Mouse (Mus musculus): ENCODE measurements around the gene Igf1r. TPM values are rescaled to one million over a fixed set of nuclear protein-coding genes. Genes with fewer than 3 reads are reported as not detected.

Gene Igf1r
- polyA plus RNA-seq, 1 experiment from 2014 or later: 25.6 TPM

DNA sequence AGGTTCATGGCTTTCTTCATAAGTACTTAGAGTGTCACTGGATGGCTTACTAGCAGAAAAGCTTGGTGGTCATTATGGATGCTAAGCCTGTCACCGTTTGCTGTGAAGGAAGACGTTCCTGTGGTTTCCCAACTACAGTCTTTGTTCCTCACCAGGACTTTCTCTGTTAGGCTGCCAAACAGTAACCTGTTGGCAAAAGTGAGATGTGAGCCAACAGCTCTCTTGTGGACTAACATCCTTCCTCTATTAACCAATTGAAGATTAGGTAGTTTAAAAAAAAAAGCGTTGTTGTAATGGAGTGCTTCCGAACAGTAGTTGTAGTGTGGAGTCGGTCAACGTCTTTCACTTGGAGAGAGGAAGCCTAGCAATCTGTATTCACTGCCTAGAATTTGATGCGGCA lies 15.8 kb upstream of the Igf1r start:
- ATAC-seq (ENCODE audit: insufficient number of reproducible peaks, low FRiP score): no peak
- H3K4me1 ChIP-seq (replicated peaks): no peaks in the 10 kb centered on the region
- H3K9ac ChIP-seq: no peak overlapping the region
- no peaks in the 10 kb centered on the region for H3K36me3 ChIP-seq
- 80% methylated on average over 7 of the region's 7 CpGs for WGBS
- H3K4me3 ChIP-seq: no peak overlapping the region
- H3K27me3 ChIP-seq (replicated peaks): no peaks in the 10 kb centered on the region
- H3K4me2 ChIP-seq: no peak overlapping the region
- 0 out of 2 replicates have a peak, but pooled peaks cover 3% of the 10 kb centered on the region for H3K9me3 ChIP-seq (replicated peaks)
- H3K27ac ChIP-seq (ENCODE audit: poor library complexity, severe bottlenecking): no peak overlapping the region

DNA sequence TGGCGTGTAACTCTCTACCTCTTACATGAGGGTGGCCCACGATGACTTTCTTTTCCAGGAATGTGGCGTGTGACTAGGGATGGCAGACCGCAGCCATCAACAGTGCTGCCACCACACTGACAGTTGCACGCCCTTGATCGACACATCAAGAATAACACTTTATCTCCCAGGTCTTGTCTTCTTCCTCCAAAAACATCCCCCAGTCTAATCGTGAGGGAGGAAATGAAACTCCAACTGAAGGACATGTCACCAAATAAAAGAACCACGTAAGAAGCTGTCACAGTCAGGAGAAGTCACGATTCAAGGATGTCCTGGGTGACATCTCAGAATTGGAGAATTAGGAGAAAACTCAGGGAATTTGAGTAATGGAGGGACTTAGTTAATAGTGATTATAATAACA lies 8.8 kb upstream of the Igf1r start:
- WGBS: 61% methylated on average over 9 of the region's 9 CpGs
- no peak for ATAC-seq (ENCODE audit: insufficient number of reproducible peaks, low FRiP score)

DNA sequence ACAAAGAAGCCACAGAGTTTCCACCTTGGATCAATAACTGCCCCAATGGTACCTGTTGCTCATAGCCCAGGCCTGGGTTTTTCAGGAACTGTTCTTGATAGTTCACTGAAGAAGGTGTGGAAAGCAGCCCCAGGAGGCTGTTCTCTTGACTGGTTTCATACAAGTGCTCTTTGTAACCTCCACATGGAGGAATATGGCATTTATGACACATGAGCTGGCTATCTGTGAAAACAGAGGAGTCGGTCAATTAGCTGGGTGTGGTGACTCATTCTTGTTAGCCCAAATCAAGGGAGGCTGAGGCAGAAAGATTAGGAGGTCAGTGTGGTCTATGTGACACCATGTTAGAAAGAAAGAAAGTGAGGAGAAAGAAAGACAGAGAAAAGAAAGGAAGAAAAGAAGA lies 5.7 kb upstream of the Igf1r start:
- Histone ChIP-seq H3K4me3 (no peak overlapping the region), H3K9ac (no peak overlapping the region), H3K9me3 (replicated peaks) (no peaks in the 10 kb centered on the region), H3K4me1 (replicated peaks) (peaks cover 4% of the 10 kb centered on the region; the same call in 1 of the 2 replicates), H3K27ac (ENCODE audit: poor library complexity, severe bottlenecking) (no peak overlapping the region), H3K27me3 (replicated peaks) (no peaks in the 10 kb centered on the region), H3K4me2 (no peak overlapping the region), H3K36me3 (no peaks in the 10 kb centered on the region)
- 42% methylated on average over 1 of the region's 1 CpGs for WGBS
- ATAC-seq (ENCODE audit: insufficient number of reproducible peaks, low FRiP score): no peak

More for the DNA sequence above, 8.8 kb upstream of the Igf1r start:
- H3K36me3 ChIP-seq: no peaks in the 10 kb centered on the region
- H3K4me2 ChIP-seq: no peak overlapping the region
- no peak overlapping the region for H3K27ac ChIP-seq (ENCODE audit: poor library complexity, severe bottlenecking)
- 0 out of 2 replicates have a peak, but pooled peaks cover 4% of the 10 kb centered on the region for H3K4me1 ChIP-seq (replicated peaks)
- no peaks in the 10 kb centered on the region for H3K9me3 ChIP-seq (replicated peaks)
- no peak overlapping the region for H3K9ac ChIP-seq
- H3K27me3 ChIP-seq (replicated peaks): no peaks in the 10 kb centered on the region
- no peak overlapping the region for H3K4me3 ChIP-seq

DNA sequence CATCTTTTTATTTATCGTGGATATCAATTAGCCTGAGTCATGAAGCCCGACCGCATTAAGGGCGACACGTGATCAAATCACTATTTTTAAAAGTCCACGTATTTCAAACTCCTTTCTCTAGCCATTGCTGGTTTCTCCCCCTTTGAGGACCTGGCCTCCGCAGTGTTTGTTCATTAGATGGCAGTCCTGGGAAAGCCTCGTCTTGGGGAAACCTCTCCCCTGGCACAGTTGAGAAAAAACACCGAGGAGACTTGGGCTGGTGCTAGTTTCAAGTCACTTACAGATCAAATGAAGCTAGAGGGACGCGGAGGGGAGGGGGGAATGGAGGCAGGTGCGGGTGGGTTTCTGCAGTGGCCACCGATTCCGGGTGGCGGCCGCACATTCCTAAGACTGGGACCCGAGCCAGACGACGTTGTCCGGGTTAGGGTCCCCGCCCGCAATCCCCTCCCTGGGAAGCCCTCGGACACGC lies 2.2 kb upstream of the Igf1r start:
- H3K4me3 ChIP-seq: peak overlapping the region; percentile 94
- H3K9ac ChIP-seq: peak overlapping the region; percentile 98
- H3K27me3 ChIP-seq (replicated peaks): no peaks in the 10 kb centered on the region
- H3K27ac ChIP-seq (ENCODE audit: poor library complexity, severe bottlenecking): peak overlapping the region; percentile 100
- no peaks in the 10 kb centered on the region for H3K36me3 ChIP-seq
- peak overlapping the region; percentile 93 for H3K4me2 ChIP-seq
- ATAC-seq (ENCODE audit: insufficient number of reproducible peaks, low FRiP score): no peak
- peaks cover 13% of the 10 kb centered on the region for H3K4me1 ChIP-seq (replicated peaks)
- H3K9me3 ChIP-seq (replicated peaks): no peaks in the 10 kb centered on the region
- under 1% methylated on average over 22 of the region's 24 CpGs for WGBS

DNA sequence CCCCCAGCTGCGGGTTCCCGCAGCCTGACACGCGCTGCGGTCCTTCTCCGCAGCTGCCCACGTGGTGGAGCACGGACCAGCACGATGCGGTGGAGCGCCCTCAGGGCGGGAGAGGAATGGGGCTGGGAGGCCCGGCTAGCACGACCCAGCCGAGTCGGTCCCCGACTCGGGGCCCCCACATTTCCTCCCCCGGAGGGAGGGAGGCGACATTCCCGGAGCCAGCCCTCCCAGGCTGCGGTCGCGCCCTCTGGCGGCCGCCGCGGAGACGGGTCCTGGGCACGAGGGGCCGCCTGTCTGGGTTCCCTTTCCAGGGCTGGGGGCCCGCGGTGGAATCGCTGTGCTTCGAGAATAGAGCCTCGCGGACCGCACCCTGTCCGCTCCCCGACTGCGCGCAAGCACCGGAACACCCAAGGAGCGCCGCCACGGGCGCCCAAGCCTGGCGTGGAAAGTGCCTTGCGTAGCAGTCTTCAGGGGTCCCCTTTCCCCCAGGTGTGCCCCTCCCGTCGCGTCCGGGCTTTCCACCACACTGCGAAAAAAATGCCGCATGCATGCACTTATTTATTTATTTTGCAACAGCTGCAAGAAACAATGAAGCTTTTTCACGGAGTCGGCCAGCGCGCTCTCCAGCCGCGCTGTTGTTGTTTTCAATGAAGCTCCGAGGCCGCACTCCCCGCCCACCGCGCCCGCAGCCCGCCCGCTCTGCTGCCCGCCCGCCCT lies 1.7 kb upstream of the Igf1r start:
- H3K9me3 ChIP-seq (replicated peaks): no peaks in the 10 kb centered on the region
- peak overlapping the region; percentile 100 for H3K27ac ChIP-seq (ENCODE audit: poor library complexity, severe bottlenecking)
- H3K36me3 ChIP-seq: no peaks in the 10 kb centered on the region
- peaks cover 18% of the 10 kb centered on the region for H3K4me1 ChIP-seq (replicated peaks)
- peak overlapping the region; percentile 98 for H3K9ac ChIP-seq
- under 1% methylated on average over 58 of the region's 71 CpGs for WGBS
- H3K27me3 ChIP-seq (replicated peaks): no peaks in the 10 kb centered on the region
- ATAC-seq (ENCODE audit: insufficient number of reproducible peaks, low FRiP score): peak; percentile 84
- peak overlapping the region; percentile 94 for H3K4me3 ChIP-seq
- H3K4me2 ChIP-seq: peak overlapping the region; percentile 93

DNA sequence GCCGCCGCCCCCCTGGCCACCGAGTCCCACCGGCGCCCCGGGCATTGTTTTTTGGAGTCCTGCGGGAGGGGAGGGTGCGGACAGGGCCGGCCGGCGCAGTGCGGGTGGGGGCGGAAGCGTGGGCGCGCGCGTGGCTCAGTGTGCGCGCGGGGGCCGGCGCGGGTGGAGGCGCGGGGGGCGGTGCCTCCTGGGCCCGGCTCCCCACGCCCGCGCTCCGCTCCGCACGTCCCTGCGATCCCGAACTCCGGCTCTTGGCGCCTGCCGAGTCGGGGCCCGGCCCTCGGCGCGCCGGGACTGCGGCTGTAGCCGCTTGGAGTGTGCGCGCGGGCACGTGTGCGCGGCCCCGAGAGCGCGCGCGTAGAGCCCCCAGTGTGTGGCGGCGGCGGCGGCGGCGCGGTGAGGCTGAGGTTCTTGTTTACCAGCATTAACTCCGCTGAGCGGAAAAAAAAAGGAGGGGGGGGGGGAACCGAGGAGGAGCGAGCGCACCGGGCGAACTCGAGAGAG lies 1.0 kb upstream of the Igf1r start:
- Histone ChIP-seq H3K27me3 (replicated peaks) (no peaks in the 10 kb centered on the region), H3K4me2 (peak overlapping the region; percentile 93), H3K9ac (peak overlapping the region; percentile 98), H3K36me3 (no peaks in the 10 kb centered on the region), H3K9me3 (replicated peaks) (no peaks in the 10 kb centered on the region), H3K4me1 (replicated peaks) (peaks cover 21% of the 10 kb centered on the region), H3K4me3 (peak overlapping the region; percentile 94), H3K27ac (ENCODE audit: poor library complexity, severe bottlenecking) (peak overlapping the region; percentile 100)
- peak; percentile 84 for ATAC-seq (ENCODE audit: insufficient number of reproducible peaks, low FRiP score)
- 0% methylated on average over 36 of the region's 73 CpGs for WGBS

DNA sequence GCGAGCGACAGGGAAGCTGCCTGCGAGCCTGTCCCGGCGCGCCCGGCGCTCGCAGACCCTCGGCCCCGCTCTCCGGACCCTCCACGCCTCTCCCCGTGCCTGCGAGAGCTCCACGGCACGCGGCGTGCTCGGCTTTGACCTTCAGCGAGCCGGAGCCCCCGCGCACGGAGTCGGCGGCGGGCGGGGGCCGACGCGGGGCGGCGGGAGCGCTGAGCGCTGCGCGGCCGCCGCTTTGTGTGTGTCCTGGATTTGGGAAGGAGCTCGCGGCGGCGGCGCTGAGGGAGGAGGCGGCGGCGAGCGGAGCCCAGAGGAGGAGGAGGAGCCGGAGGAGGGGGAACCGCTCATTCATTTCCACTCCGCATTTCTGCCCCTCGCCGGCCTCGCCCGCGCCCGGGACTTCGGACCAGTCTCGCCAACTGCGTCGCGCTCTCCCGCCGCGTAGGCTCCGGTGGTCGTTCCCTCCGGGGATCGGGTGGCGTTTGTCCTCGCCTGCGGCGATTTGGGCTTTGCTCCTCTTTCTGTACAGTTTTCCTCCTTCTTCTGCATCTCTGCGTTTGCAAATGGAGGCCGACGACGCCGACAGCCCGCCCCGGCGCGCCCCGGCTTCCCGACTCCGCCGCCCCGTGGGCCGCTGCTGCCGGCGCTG lies 468 bp upstream of the Igf1r start:
- peak overlapping the region; percentile 100 for H3K27ac ChIP-seq (ENCODE audit: poor library complexity, severe bottlenecking)
- no peaks in the 10 kb centered on the region for H3K9me3 ChIP-seq (replicated peaks)
- peak; percentile 46 for ATAC-seq (ENCODE audit: insufficient number of reproducible peaks, low FRiP score)
- peak overlapping the region; percentile 93 for H3K4me2 ChIP-seq
- peak overlapping the region; percentile 98 for H3K9ac ChIP-seq
- H3K4me3 ChIP-seq: peak overlapping the region; percentile 94
- no peaks in the 10 kb centered on the region for H3K27me3 ChIP-seq (replicated peaks)
- H3K4me1 ChIP-seq (replicated peaks): peaks cover 23% of the 10 kb centered on the region
- whole genome bisulfite sequencing: under 1% methylated on average over 87 of the region's 91 CpGs
- H3K36me3 ChIP-seq: no peaks in the 10 kb centered on the region

DNA sequence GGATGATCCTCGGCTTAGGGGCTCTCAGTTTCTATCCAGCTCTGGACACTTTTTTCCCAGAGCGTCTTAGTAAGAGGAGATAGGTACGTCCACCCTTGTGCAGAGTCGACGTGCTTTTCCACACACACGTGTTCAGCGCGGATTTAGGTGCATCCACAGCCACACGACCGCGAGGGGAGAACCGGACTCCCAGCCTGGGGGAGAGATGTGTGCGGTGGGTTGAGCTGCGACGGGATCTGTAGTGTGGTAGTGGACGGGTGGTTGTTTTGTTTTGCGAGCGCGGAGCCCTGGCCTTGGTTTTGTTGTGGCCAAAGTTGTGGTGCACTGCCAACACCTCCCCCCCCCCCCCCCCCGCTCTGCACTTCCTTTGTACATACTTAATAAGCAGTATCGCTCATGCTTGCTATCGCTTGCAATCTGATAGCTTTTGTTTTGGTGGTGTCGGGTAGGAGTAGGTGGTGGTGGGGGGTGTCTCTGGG lies 1.2 kb downstream of the Igf1r start:
- WGBS: under 1% methylated on average over 21 of the region's 23 CpGs
- peak overlapping the region; percentile 93 for H3K4me2 ChIP-seq

DNA sequence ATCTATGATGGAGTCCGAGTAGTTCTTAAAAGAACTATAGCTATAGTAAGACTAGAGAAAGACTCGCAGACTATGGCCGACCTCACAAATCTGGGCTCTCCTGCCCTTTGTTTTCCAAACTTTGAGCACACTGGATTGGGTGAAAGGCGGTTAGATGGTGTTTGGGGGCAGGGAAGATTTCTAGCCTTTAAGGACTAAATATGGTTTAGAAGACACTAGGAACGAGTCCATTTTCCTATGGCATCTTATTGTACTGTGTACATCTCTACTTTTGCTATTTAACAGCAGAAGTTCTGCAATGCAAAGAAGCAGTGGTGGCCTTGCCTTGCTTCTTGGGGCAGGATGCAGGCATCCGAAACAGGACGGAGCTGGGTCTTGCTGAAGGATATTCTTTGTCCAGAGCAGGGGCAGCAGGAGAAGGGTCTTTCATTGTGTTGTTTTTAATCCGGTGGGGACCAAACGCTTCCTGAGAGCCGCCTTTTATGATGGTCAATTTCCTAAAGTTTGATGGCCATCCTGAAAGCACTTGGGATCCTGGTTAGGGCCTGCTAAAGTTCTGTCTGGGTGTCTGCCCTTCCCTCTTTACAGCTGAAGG lies 2.1 kb downstream of the Igf1r start:
- WGBS: 13% methylated on average over 10 of the region's 10 CpGs
- H3K4me3 ChIP-seq: peak overlapping the region; percentile 94
- peak overlapping the region; percentile 65 for H3K27ac ChIP-seq (ENCODE audit: poor library complexity, severe bottlenecking)
- ATAC-seq (ENCODE audit: insufficient number of reproducible peaks, low FRiP score): no peak
- H3K9me3 ChIP-seq (replicated peaks): no peaks in the 10 kb centered on the region
- H3K27me3 ChIP-seq (replicated peaks): no peaks in the 10 kb centered on the region
- peaks cover 46% of the 10 kb centered on the region for H3K4me1 ChIP-seq (replicated peaks)
- peak overlapping the region; percentile 93 for H3K4me2 ChIP-seq
- peak overlapping the region; percentile 98 for H3K9ac ChIP-seq
- no peaks in the 10 kb centered on the region for H3K36me3 ChIP-seq

More for the DNA sequence above, 1.2 kb downstream of the Igf1r start:
- H3K4me1 ChIP-seq (replicated peaks): peaks cover 38% of the 10 kb centered on the region
- H3K9ac ChIP-seq: peak overlapping the region; percentile 98
- no peaks in the 10 kb centered on the region for H3K9me3 ChIP-seq (replicated peaks)
- H3K4me3 ChIP-seq: peak overlapping the region; percentile 94
- no peak for ATAC-seq (ENCODE audit: insufficient number of reproducible peaks, low FRiP score)
- H3K27me3 ChIP-seq (replicated peaks): no peaks in the 10 kb centered on the region
- peak overlapping the region; percentile 65 for H3K27ac ChIP-seq (ENCODE audit: poor library complexity, severe bottlenecking)
- H3K36me3 ChIP-seq: no peaks in the 10 kb centered on the region

DNA sequence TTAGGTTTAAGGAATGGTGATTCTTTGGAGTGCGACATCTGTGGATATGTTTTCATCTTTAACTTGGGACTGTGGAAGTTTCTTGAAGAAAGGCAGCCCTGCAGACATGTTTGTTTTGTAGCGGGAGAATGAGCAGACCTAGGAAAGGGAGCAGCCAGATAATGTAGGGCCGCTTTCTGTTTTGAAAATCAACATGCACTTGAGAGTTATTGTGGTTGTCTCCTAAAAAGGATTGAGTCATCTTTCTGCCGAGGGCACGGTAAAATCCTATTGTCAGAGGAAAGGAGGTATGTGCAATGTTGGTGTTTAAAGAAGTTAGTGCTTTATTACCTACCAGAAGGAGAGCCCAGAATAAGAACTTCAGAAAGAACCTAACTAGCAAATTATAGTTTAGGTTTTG lies 2.6 kb downstream of the Igf1r start:
- no peaks in the 10 kb centered on the region for H3K27me3 ChIP-seq (replicated peaks)
- peaks cover 51% of the 10 kb centered on the region for H3K4me1 ChIP-seq (replicated peaks)
- H3K9ac ChIP-seq: peak overlapping the region; percentile 98
- H3K4me3 ChIP-seq: peak overlapping the region; percentile 94
- no peaks in the 10 kb centered on the region for H3K9me3 ChIP-seq (replicated peaks)
- peak overlapping the region; percentile 93 for H3K4me2 ChIP-seq
- no peaks in the 10 kb centered on the region for H3K36me3 ChIP-seq
- ATAC-seq (ENCODE audit: insufficient number of reproducible peaks, low FRiP score): no peak
- 16% methylated on average over 5 of the region's 5 CpGs for WGBS
- H3K27ac ChIP-seq (ENCODE audit: poor library complexity, severe bottlenecking): peak overlapping the region; percentile 65; the same call in 1 of the 2 replicates

DNA sequence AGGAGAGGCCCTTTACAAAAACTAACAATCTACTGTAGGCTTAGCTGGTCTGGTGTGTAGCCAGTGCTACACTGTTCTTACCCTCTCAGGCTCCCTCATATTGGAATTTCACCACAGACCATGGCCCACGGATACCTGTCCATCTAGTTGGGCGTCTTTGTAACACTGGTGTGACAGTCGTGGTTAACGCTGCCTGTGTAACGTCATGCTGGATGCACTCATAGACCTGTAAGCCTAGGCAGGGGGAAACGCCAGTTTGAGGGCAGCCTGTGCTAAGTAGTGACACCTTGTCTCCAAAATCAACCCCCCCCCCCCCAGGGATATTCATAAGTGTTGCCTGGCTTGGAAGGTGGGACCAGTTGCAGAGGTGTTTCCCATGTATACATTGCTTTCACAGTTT lies 4.7 kb downstream of the Igf1r start:
- peak overlapping the region; percentile 26; the same call in 1 of the 2 replicates for H3K9ac ChIP-seq
- no peak overlapping the region for H3K4me3 ChIP-seq
- no peaks in the 10 kb centered on the region for H3K9me3 ChIP-seq (replicated peaks)
- 0 out of 2 replicates have a peak overlapping the region, but pooled peaks have one; percentile 6 for H3K27ac ChIP-seq (ENCODE audit: poor library complexity, severe bottlenecking)
- WGBS: 64% methylated on average over 6 of the region's 6 CpGs
- peaks cover 71% of the 10 kb centered on the region for H3K4me1 ChIP-seq (replicated peaks)
- ATAC-seq (ENCODE audit: insufficient number of reproducible peaks, low FRiP score): no peak
- H3K4me2 ChIP-seq: peak overlapping the region; percentile 42
- H3K36me3 ChIP-seq: no peaks in the 10 kb centered on the region
- H3K27me3 ChIP-seq (replicated peaks): no peaks in the 10 kb centered on the region
